Mouse (Mus musculus): Measurements from ENCODE around the gene Fbxo47.

Fbxo47 gene

GRCm38 (mm10) chr11:97883918-97884600, at the start of gene Fbxo47:
Gene Fbxo47, minus strand, starts transcription at chr11:97884154.
- peak; percentile 98 for DNase-seq (ENCODE audit: low spot score)

GRCm38 (mm10) chr11:97933553-97933952, 49.6 kb upstream of the Fbxo47 start:
- DNase-seq (ENCODE audit: low spot score): no peak

- DNase-seq (ENCODE audit: low spot score): peak; percentile 12
Observed at GRCm38 (mm10) chr11:97928905-97929304, 45.0 kb upstream of the Fbxo47 start.

DNA sequence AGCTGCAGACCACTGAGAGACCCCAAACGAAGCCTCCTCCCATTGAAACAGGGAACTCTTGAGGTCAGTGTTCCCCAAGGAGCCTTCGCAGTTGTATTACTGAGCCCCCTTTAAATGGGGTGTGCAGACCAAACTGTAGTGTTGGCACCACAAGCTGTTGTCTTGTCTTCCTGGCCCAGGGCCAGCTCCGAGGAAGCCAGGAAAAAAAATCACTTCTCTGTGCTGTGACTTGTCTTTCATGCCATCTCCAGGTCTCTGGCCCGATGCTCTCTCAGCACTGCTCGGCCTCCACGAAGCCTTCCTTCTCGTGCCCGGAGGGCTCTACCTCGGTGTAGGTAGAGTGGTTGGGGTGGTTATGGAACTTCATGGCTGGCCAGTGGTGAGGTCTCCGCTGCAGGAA, 40.3 kb upstream of the Fbxo47 start:
- no peak for DNase-seq (ENCODE audit: low spot score)

DNA sequence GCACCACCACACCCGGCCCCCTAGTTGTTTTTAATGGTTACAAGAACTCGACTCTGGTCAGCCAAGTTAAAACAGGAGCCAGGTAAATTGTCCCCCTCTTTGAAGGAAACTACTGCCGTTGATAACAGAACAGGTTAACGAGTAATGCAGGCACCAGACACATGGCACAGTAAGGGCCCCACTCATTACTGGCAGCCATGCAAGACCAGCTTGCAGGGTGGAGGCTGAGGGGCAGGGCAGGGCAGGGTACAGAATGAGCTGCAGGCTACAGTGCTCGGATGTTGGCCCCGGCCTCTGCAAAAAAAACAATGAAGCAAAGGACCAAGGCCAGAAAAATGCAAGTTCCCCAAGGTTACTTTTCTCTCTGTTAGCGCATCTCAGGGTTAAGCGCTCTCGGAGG, 39.7 kb upstream of the Fbxo47 start:
- no peak for DNase-seq (ENCODE audit: low spot score)

DNA sequence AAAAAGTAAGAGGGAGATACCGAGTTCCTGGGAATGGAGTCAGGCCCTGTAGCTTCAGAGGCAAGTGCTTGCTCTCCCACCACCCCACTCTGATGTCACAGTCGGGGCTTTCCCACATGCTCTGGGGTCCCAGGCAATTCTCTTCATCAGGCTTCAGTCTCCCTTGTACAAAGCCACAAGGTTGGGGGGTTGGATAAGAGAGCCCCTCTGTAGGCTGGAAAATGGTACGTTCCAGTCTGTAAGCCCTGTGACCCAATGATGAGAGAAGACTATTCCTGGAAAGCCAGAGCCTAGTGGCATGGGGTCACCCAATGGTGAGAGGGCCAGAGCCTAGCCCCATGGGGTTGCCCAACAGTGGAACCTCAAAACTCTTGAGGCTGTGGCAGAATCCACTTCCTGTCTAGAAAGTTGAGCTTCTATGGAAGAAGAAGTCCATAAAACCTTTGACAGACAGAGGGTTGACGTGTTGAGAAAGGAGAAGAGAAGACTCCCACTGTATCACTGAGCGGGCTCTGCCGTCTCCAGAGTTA, 32.1 kb upstream of the Fbxo47 start:
- peak; percentile 23 for DNase-seq (ENCODE audit: low spot score)

- no peak for DNase-seq (ENCODE audit: low spot score)
Observed at GRCm38 (mm10) chr11:97915471-97915870, 31.5 kb upstream of the Fbxo47 start.

GRCm38 (mm10) chr11:97913111-97913510, 29.2 kb upstream of the Fbxo47 start:
- no peak for DNase-seq (ENCODE audit: low spot score)

GRCm38 (mm10) chr11:97908634-97909348, 24.8 kb upstream of the Fbxo47 start:
- no peak for DNase-seq (ENCODE audit: low spot score)

- no peak for DNase-seq (ENCODE audit: low spot score)
Observed at GRCm38 (mm10) chr11:97907935-97908334, 24.0 kb upstream of the Fbxo47 start.

DNA sequence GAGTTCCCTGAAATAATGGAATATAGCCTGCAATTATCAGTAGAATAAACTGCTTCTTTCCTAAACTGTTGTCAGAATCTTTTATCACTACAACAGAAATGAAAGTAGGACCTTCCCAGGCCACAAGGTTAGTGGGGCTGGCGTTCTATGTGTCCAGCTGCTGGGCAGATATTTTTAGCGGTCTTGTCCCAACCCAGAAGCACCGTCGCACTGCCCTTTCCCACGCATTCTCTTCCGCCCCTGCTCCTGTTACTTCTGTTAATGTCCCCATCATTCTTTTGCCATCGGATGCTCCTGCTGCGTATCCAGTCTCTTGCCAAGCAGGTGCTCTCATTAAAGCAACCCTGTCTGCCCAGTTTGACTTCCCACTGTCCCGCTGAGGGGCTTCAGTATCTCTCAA, 23.0 kb upstream of the Fbxo47 start:
- DNase-seq (ENCODE audit: low spot score): no peak

GRCm38 (mm10) chr11:97905941-97906340, 22.0 kb upstream of the Fbxo47 start:
- DNase-seq (ENCODE audit: low spot score): no peak

DNA sequence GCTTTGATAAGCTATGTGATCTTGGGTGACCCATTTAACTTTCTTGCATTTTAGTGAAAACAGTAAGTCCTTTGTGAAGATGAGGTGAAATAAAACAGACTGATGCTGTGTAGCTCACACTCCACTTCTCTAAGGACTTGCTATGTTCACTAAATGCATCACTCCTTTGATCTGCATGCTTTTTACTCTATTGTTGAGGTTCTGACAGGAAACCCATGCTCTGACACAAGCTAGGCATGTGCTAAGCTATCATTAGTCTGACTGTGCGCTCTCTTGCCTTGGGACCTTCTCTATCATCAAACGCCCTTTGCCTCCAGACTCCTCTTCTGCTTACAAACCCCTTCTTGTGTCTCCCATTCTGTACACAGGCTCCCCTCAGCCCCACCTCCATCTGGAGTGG, 21.6 kb upstream of the Fbxo47 start:
- DNase-seq (ENCODE audit: low spot score): no peak

DNA sequence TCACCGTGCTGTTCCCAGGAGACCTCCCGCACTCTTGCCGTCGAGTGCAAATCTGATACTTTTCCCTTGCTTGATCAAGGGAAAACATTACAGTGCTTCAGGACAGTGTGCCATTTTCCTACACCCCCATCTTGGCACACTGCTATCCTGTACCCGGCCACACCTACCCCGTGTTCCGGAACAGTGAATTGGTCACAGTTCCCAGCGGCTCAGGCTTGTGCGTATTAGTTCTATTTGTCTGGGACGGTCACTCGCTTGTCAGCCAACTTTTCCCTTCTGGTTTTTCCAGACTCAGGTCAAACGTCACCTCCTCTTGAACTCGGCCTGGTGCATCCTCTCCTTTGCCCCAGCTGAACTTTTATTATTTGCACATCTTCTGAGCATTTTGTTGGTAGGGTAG, 20.8 kb upstream of the Fbxo47 start:
- no peak for DNase-seq (ENCODE audit: low spot score)

DNA sequence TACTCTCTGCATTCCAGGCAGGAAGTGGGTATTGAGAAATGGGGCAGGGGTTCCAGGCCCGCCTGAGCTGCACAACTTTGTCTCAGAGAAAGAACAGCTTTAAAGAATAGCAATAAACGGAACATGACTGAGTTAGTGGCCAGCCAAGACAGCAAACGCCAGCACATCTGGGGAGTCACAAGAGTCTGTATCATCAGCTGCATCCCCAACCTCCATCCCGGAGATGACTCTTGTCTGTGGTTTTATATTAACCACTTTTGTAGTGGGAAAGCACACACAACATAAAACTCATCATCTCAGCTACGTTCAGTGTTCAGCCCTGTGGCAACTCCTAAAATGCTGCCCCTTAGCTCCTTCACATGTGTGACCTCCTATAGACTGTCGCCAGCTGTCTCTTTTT, 17.9 kb upstream of the Fbxo47 start:
- no peak for DNase-seq (ENCODE audit: low spot score)

- DNase-seq (ENCODE audit: low spot score): peak; percentile 92
Observed at GRCm38 (mm10) chr11:97899822-97900221, 15.9 kb upstream of the Fbxo47 start.

DNA sequence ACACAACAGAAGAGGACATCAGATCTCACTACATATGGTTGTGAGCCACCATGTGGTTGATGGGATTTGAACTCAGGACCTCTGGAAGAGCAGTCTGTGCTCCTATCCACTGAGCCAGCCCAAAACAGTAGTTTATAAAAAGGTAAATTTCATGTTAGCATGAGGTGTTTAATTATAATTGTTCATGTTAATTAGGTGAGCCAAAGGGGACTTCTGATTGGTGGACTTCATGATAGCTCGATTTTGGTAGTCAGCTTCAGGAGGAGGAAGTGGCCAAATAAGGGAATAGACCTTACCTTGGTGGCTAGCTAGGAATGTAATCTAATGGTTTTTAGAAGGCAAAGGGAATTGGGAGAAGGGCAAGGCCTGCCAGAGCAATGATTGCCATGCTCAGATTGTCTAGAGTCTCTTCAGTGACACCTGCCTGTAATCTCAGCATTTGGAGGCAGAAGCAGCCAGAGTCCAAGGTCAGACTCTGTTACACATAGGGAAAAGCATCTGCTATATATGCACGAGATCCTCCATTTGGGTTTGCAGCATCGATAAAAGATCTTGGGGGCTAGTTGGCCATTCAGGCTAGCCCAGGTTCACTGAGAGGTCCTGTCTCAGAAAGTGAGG, 13.7 kb upstream of the Fbxo47 start:
- no peak for DNase-seq (ENCODE audit: low spot score)

GRCm38 (mm10) chr11:97896655-97897054, 12.7 kb upstream of the Fbxo47 start:
- DNase-seq (ENCODE audit: low spot score): no peak

DNA sequence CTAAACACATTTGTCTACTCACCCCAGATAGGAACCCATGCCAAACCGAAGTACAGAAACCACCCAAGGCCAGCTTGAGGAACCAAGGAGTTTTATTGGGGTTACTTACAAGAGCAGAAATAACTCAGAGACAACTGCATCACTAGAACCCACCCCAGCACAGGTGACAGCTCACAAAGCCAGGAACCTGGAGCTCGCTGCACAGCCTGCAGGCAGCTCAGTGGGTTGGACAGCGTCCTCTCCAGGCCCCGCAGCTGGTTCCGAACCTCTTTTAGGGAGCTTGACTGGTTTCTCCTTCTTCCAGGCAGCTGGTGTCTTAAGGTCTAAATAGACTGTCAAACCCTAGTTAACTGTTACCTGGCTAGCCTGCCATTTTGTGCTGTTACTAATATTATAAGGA, 7.9 kb upstream of the Fbxo47 start:
- DNase-seq (ENCODE audit: low spot score): no peak

GRCm38 (mm10) chr11:97885296-97885915, 1.5 kb upstream of the Fbxo47 start:
- no peak for DNase-seq (ENCODE audit: low spot score)

DNA sequence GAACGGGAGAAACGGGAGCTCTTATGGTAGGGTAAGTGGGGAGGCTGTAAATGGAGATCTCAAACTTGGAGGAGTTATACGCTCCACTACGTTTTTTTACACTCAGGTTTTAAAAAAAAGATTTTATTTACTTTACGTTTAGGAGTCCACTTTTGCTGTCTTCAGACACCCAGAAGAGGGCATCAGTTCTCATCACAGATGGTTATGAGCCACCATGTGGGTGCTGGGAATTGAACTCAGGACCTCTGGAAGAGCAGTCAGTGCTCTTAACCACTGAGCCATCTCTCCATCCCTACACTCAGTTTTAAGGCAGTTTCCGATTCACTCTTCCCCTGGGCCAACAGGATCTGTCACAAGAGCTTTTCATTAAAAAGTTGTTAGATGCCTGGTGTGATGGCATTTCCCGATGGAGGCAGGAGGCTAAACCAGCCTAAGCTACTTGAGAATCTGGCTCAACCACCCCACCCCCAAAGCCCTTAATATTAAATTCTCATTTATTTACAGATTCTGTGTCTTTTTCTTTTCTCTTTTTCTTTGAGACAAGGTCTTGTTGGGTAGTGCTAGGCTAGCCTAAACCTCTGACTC, 739 bp upstream of the Fbxo47 start:
- DNase-seq (ENCODE audit: low spot score): no peak

- DNase-seq (ENCODE audit: low spot score): peak; percentile 70
Observed at GRCm38 (mm10) chr11:97883542-97883917, 424 bp downstream of the Fbxo47 start.

All from lung, postnatal 25 days (tissue).